Mouse (Mus musculus) induced T-regulatory cell, adult 2 months (primary cell): ENCODE results near the gene Atp6v1a.

ENCODE experiments used
- DNase-seq: peaks from one replicate; pipeline ENCODE4 v3.0.0-alpha.2; 2012; ENCODE audit warnings: low read depth

Atp6v1a gene

DNA sequence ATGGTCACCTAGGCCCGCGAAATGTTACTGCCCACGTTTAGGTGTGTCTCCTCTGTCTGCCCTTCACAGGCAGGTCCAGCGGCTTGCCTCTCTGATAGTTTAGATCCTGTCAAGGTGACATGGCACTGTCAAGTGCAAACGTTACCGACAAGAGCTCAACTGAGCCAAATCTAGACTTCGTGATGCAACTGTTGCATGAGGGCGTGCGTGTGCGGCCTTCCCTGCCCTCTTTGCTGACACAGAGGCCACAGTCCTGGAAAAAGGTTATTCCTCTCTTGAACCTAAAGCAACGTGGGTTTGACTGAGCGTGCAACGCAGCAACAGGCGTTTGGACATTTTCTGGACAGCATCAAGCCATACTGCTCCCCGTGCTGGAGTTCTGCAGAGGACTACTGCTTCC lies 78.2 kb downstream of the Atp6v1a start:
- DNase-seq: no peak

DNA sequence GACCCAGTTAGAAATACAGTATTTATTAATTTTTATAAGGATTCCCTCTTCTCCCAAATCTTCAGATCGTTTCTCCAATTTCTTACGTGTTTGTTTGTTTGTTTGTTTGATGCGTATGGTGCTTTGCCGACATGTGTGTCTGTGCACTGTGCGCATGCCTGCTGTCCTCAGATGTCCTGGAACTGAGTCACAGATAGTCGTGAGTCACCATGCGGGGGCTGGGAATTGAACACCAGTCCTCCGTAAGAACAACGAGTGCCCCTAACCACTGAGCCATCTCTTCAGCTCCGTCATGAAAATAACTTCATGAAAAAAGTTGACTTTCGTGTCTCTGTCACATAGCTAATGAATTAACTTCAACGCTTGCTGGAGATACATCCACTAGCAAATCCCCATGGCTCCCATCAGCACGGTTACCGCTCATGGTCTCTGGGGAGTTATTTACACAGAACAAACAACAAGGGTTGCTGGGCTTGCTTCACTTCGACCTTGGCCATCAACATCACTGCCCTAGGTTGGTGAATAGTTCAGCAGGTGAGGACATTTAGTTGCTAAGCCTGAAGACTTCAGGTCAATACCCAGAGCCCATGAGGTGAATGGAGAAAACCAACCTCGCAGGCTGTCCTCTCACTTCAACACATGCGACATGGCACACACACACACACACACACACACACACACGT lies 78.8 kb downstream of the Atp6v1a start:
- no peak for DNase-seq

DNA sequence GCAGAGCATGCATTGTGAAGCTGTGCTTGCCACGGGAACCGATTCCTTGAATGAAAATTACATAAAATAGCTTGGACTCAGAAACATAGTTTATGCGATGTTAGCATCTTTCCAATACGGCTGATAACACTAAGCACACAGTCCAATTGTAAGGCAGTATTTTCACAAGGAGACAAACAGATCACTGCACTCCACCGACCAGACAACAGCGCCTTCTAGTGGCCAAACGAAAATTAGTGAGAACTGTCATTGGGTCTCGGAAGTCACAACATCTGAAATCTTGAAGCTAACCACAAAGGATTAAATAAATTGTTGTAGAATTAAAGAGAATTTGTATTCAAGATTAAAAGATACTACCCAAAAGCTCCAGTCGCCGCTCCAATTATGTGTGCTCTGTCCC lies 80.8 kb downstream of the Atp6v1a start:
- peak; percentile 80 for DNase-seq

DNA sequence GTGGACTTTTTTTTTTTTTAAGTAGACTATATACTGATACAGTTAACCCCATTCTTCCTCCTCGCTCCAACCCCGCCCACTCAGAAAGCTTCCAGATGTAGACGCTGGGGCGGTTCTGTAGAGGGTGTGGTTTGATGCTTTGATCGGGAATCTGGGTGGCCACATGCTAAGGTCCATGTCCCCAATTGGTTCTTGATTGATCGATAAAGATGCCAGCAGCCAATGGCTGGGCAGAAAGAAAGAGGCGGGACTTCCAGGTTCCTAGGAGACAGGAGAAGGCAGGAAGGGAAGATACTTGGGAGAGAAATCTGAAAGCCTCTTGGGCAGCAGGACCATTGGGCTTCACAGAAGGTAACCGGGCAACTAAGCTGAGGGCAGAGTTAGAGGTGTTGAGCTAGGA lies 83.7 kb downstream of the Atp6v1a start:
- no peak for DNase-seq

DNA sequence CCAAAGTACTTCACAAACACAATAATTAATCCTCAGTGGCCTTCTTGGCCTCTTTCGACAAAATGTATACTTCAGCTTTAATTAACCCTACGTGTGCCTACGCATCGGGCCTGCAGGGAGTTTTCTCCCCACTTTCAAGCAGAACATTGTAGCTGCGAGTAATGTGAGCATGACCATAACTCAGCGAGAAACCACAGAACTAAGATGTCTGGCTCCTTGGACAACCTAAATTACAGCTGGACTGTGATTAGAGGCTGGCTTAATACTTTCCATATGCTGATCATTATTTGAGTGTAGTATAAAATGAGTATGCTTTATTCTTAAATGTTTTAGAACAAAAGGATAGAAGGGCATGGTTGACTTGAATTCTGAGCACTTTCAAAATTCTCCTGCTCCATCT lies 86.2 kb downstream of the Atp6v1a start:
- no peak for DNase-seq

DNA sequence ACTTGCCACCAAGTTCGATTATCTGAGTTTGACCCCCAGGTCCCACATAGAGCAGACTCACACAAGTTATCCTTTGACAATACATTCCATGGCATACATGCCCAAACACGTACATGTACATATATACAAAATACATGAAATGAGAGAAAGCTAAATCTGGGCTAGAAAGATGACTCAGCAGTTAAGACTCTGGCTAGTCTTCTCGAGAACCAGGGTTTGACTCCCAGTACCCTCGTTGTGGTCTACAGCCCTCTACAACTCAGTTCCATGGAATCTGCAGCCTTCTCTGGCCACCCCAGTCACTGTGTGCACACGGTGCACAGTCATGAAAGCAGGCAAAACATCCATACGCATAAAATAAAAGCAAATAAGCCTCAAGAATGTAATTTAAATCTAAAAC lies 87.1 kb downstream of the Atp6v1a start:
- no peak for DNase-seq

DNA sequence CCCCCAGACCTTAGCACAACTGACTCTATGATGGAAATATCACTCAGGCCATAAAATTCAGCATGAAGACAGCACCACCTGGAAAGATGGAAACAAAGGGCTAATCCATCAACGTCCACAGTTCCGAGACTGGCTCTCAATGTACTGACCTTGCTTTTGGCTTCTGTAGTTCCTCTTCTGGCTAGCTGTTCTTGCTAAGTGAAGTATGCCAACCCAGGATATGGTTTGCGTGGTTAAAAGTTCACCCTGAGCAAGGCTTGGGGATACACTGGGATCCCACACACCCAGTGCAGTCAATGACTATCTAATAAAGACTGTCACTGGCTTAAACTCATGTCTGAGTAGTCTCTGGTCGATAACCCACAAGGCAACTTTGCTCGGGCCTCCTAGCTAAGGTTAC lies 89.4 kb downstream of the Atp6v1a start:
- DNase-seq: no peak

DNA sequence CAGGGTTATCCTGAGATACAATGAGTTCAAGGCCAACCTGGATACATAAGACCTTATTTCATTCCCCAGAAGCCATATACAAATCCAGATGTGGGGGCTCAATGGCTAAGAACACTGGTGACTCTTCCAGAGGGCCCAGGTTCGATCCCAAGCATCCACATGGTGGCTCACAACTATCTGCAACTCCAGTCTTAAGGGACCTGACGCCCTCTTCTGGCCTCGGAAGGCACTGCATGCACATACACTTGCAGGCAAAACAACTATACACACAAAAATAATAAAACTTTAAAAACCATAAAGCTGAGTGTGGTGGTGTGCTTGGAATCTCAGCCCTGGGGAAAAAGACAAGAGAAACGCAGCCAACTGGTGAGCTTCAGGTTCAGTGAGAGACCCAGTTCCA lies 100.4 kb downstream of the Atp6v1a start:
- peak; percentile 20 for DNase-seq
